Mouse (Mus musculus) thymus, postnatal 14 days (tissue): ENCODE measurements around the gene Nnat.

ENCODE experiments used
- DNase-seq: peaks from one replicate; pipeline ENCODE4 v3.0.0; 2021

The Nnat gene

DNA sequence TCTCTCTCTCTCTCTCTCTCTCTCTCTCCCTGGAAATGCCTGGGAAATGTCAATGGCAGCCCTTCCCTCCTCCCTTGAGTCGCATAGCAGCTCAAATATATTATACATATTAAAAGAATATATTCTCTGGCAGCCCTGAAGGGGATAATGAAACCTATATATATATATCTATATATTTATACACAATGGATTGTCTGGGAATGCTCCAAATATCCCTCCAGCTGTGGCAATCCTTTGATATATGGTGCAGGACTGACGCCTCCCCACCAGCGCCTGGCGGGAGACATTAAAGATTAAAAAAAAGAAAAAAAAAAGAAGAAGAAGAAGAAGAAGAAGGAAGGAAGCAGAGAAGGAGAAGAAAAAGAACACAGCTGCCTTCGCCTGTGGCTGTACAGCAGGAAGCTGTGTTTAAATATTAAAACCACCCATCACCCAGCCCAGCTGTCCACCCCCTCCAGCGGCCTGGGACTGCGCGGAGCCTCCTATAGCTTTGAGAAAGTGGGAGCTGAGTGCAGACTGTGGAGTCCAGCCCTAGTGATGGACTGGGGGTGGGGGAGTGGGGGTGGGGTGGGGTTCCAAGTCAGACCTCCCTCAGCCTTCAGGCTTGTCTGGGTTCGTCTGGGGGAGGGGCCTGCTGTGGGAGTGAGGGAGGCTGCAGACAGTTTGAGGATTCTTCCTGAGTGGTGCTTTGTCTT is 47.8 kb downstream of the Nnat start:
- DNase-seq: no peak

DNA sequence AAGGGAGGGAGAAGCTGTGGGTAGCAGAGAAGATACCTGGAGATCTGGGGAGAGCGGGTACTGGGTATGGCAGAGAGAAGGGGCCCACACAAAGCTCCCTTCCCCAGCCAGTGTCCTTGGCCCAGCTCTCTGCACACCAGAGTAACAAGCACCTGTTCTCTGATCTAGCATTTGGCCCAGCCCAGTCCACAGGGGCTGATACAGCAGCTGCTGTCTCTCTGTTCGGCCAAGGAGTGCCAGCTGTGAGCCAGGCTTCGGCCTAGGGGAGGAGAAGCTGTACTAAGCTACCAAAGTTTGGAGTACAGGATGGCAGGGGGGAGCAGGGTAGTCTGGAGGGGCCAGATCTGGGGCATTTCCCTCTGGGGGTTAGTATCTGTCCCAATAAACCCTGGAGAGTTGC is 51.9 kb downstream of the Nnat start:
- no peak for DNase-seq
